17 mouse cellular contexts compared by ENCODE assay signal in genomic region chr4:119178331-119178730, GRCm38 (mm10). TPM values are rescaled to one million over a fixed set of nuclear protein-coding genes. Genes with fewer than 3 reads are reported as not detected.
DNase-seq lines count a peak whose midpoint lies in the region; ATAC-seq and TF ChIP-seq lines count a peak whose summit lies in the region.
"Had no signal": no experiment of that assay in that cellular context is flagged by ENCODE, and none has a peak within 500 bp of the region (broad histone marks: within the 10 kb centered on the region; RNA-seq: fewer than 3 reads in every experiment).

No protein-coding gene starts in this region.

- ATAC-seq in heart, embryonic 12.5 days (ENCODE audit: insufficient number of reproducible peaks, low FRiP score), result no peak
- ATAC-seq in lung, embryonic 14.5 days (ENCODE audit: insufficient read depth), result no peak
- no peak for ATAC-seq in hindbrain, embryonic 11.5 days (ENCODE audit: low FRiP score)
- ATAC-seq: midbrain, embryonic 16.5 days had no signal

- H3K27me3 ChIP-seq in heart, embryonic 12.5 days (replicated peaks), result no peaks in the 10 kb centered on the region
- no peaks in the 10 kb centered on the region for H3K27me3 ChIP-seq in lung, embryonic 14.5 days (ENCODE audit: insufficient read depth, low read length)
- no peaks in the 10 kb centered on the region for H3K27me3 ChIP-seq in hindbrain, embryonic 11.5 days (ENCODE audit: control insufficient read depth, insufficient read depth, low read length)
- H3K27me3 ChIP-seq: embryonic facial prominence, embryonic 12.5 days; lung, embryonic 15.5 days; neural tube, embryonic 12.5 days had no signal

- H3K4me3 ChIP-seq in heart, embryonic 12.5 days, result no peak overlapping the region
- H3K4me3 ChIP-seq in lung, embryonic 14.5 days (ENCODE audit: low read depth, low read length), result no peak overlapping the region
- no peak overlapping the region for H3K4me3 ChIP-seq in lung, adult 2 months (replicated peaks; ENCODE audit: extremely low read depth, low read depth, low read length)
- H3K4me3 ChIP-seq in hindbrain, embryonic 11.5 days (ENCODE audit: low read depth, low read length), result no peak overlapping the region
- no peak overlapping the region for H3K4me3 ChIP-seq in left cerebral cortex, adult 2 months
- H3K4me3 ChIP-seq: embryonic facial prominence, embryonic 12.5 days; forebrain, embryonic 10.5 days; lung, embryonic 15.5 days; neural tube, embryonic 12.5 days had no signal

- no peak overlapping the region for H3K27ac ChIP-seq in heart, embryonic 12.5 days (ENCODE audit: poor library complexity, severe bottlenecking)
- no peak overlapping the region; the same call in 1 of the 2 replicates for H3K27ac ChIP-seq in lung, embryonic 14.5 days (ENCODE audit: low read depth)
- H3K27ac ChIP-seq in hindbrain, embryonic 11.5 days (ENCODE audit: low read depth, low read length), result no peak overlapping the region
- no peak overlapping the region for H3K27ac ChIP-seq in left cerebral cortex, adult 2 months
- H3K27ac ChIP-seq: embryonic facial prominence, embryonic 12.5 days; forebrain, embryonic 10.5 days; lung, embryonic 15.5 days; neural tube, embryonic 12.5 days had no signal

- TF ChIP-seq CTCF in lung, embryonic 14.5 days (IDR thresholded peaks at IDR 0.05; ENCODE audit: low read depth), result no peak
- no peak for TF ChIP-seq CTCF in lung, adult 2 months (IDR thresholded peaks at IDR 0.05; ENCODE audit: insufficient read depth, low read length)
- TF ChIP-seq CTCF in left cerebral cortex, adult 2 months (IDR thresholded peaks at IDR 0.05), result no peak

- no peaks in the 10 kb centered on the region for H3K9me3 ChIP-seq in heart, embryonic 12.5 days (replicated peaks)
- no peaks in the 10 kb centered on the region for H3K9me3 ChIP-seq in lung, embryonic 14.5 days (ENCODE audit: low read depth, low read length)
- no peaks in the 10 kb centered on the region for H3K9me3 ChIP-seq in hindbrain, embryonic 11.5 days (ENCODE audit: control insufficient read depth, low read length)
- H3K9me3 ChIP-seq: embryonic facial prominence, embryonic 12.5 days; forebrain, embryonic 10.5 days; lung, embryonic 15.5 days; neural tube, embryonic 12.5 days had no signal

- no peak overlapping the region for H3K9ac ChIP-seq in heart, embryonic 12.5 days
- no peak overlapping the region for H3K9ac ChIP-seq in lung, embryonic 14.5 days
- no peak overlapping the region for H3K9ac ChIP-seq in hindbrain, embryonic 11.5 days (ENCODE audit: low read depth, low read length)
- H3K9ac ChIP-seq: embryonic facial prominence, embryonic 12.5 days; lung, embryonic 15.5 days; neural tube, embryonic 12.5 days had no signal

- peaks cover 15% of the 10 kb centered on the region for H3K4me1 ChIP-seq in heart, embryonic 12.5 days (replicated peaks)
- no peaks in the 10 kb centered on the region for H3K4me1 ChIP-seq in lung, embryonic 14.5 days (ENCODE audit: insufficient read depth)
- H3K4me1 ChIP-seq in lung, adult 2 months (ENCODE audit: control insufficient read depth, insufficient read depth, low read length), result no peaks in the 10 kb centered on the region
- no peaks in the 10 kb centered on the region for H3K4me1 ChIP-seq in hindbrain, embryonic 11.5 days (replicated peaks; ENCODE audit: control insufficient read depth, insufficient read depth, low read length)

- no peak for TF ChIP-seq POLR2A in lung, adult 2 months (IDR thresholded peaks at IDR 0.05; ENCODE audit: borderline replicate concordance, extremely low read depth, low read depth, low read length)

- 55% methylated on average over 18 of the region's 18 CpGs for WGBS in heart, embryonic 12.5 days
- 37% methylated on average over 18 of the region's 18 CpGs for WGBS in lung, embryonic 14.5 days
- 37% methylated on average over 18 of the region's 18 CpGs for WGBS in lung, adult 2 months
- WGBS in hindbrain, embryonic 11.5 days, result 74% methylated on average over 18 of the region's 18 CpGs

- no peaks in the 10 kb centered on the region for H3K36me3 ChIP-seq in heart, embryonic 12.5 days
- no peaks in the 10 kb centered on the region for H3K36me3 ChIP-seq in lung, embryonic 14.5 days (ENCODE audit: insufficient read depth)
- H3K36me3 ChIP-seq in hindbrain, embryonic 11.5 days (ENCODE audit: control insufficient read depth, insufficient read depth, low read length), result 0 out of 2 replicates have a peak, but pooled peaks cover 2% of the 10 kb centered on the region
- H3K36me3 ChIP-seq: embryonic facial prominence, embryonic 12.5 days; forebrain, embryonic 10.5 days; lung, embryonic 15.5 days; neural tube, embryonic 12.5 days had no signal

- peak; percentile 49 to 69 for DNase-seq in heart, adult 18-20 months
- peak; percentile 39 for DNase-seq in lung, embryonic 14.5 days
- DNase-seq in lung, adult 2 months, result no peak
- DNase-seq in heart, postnatal 14 days, result peak; percentile 21 to 33
- DNase-seq in lung, postnatal 4 days, result peak; percentile 35 to 36
- no peak for DNase-seq in hindbrain, embryonic 11.5 days (ENCODE audit: low spot score)
- DNase-seq in left cerebral cortex, adult 2 months (ENCODE audit: extremely low spot score in 1 of 2, low spot score in 2 of 2), result no peak
- DNase-seq: B cell, adult 2 months; cerebellum, postnatal 10 days had no signal

- no peak overlapping the region for H3K4me2 ChIP-seq in heart, embryonic 12.5 days
- no peak overlapping the region for H3K4me2 ChIP-seq in lung, embryonic 14.5 days
- H3K4me2 ChIP-seq in hindbrain, embryonic 11.5 days (replicated peaks; ENCODE audit: low read depth, low read length), result no peak overlapping the region
- H3K4me2 ChIP-seq: embryonic facial prominence, embryonic 12.5 days; lung, embryonic 15.5 days; neural tube, embryonic 12.5 days had no signal

- intact Hi-C loops in heart, postnatal 14 days (cut with DNase I), result loop anchor here (10.0 kb wide), 1 partner anchor 554 kb away; the partner anchor contains the start of genes Cfap57 and Ebna1bp2
- intact Hi-C loops in left cerebral cortex, adult 2 months (cut with DNase I), result loop anchor here (10.0 kb wide), 1 partner anchor 554 kb away; the partner anchor contains the start of genes Cfap57 and Ebna1bp2

RNA-seq across cellular contexts. Expression of gene Zfp691, which starts 4.3 kb away (rescaled TPM):
- total RNA-seq in heart, adult 18-20 months (2021), result 10 to 100 TPM; 20.0 to 23.4 TPM
- 8.3 and 11.5 TPM in 2 replicates for polyA plus RNA-seq in heart, embryonic 12.5 days (2016; fragmentation: Nextera tagmentation; extraction: Ambion mirVana)
- 6.8 and 7.7 TPM in 2 replicates for polyA plus RNA-seq in lung, embryonic 14.5 days (2014; fragmentation: Nextera tagmentation; extraction: Ambion mirVana)
- polyA plus RNA-seq in lung, adult 2 months (2012; rRNA removed), result 8.9 and 10.1 TPM in 2 replicates
- 10 to 100 TPM; 18.7 to 20.2 TPM for total RNA-seq in heart, postnatal 14 days (2021)
- polyA plus RNA-seq in hindbrain, embryonic 11.5 days (2014; fragmentation: Nextera tagmentation; extraction: Ambion mirVana), result 7.4 and 8.3 TPM in 2 replicates
- 1 to 10 TPM; 7.5 to 7.8 TPM for total RNA-seq in left cerebral cortex, adult 2 months (2021)

RNA-seq across cellular contexts. Expression of gene Ermap, which starts 11.5 kb away (rescaled TPM):
- not detected for total RNA-seq in heart, adult 18-20 months (2021)
- polyA plus RNA-seq in heart, embryonic 12.5 days (2016; fragmentation: Nextera tagmentation; extraction: Ambion mirVana), result 22.9 and 26.7 TPM in 2 replicates
- 0.57 and 0.79 TPM in 2 replicates for polyA plus RNA-seq in lung, embryonic 14.5 days (2014; fragmentation: Nextera tagmentation; extraction: Ambion mirVana)
- polyA plus RNA-seq in lung, adult 2 months (2012; rRNA removed), result 0.06 and 0.66 TPM in 2 replicates
- under 1 TPM; 0.05 to 0.24 TPM for total RNA-seq in heart, postnatal 14 days (2021)
- polyA plus RNA-seq in hindbrain, embryonic 11.5 days (2014; fragmentation: Nextera tagmentation; extraction: Ambion mirVana), result 9.9 and 11.1 TPM in 2 replicates
- under 1 TPM; 0.40 to 0.54 TPM for total RNA-seq in left cerebral cortex, adult 2 months (2021)

RNA-seq across cellular contexts. Expression of gene Svbp, which starts 16.8 kb away (rescaled TPM):
- 10 to 100 TPM; 15.4 to 19.6 TPM for total RNA-seq in heart, adult 18-20 months (2021)
- 127 TPM in 2 replicates for polyA plus RNA-seq in heart, embryonic 12.5 days (2016; fragmentation: Nextera tagmentation; extraction: Ambion mirVana)
- 134 TPM in 2 replicates for polyA plus RNA-seq in lung, embryonic 14.5 days (2014; fragmentation: Nextera tagmentation; extraction: Ambion mirVana)
- 18.1 and 24.0 TPM in 2 replicates for polyA plus RNA-seq in lung, adult 2 months (2012; rRNA removed)
- 10 to 100 TPM; 22.1 to 24.5 TPM for total RNA-seq in heart, postnatal 14 days (2021)
- polyA plus RNA-seq in hindbrain, embryonic 11.5 days (2014; fragmentation: Nextera tagmentation; extraction: Ambion mirVana), result 177 and 201 TPM in 2 replicates
- total RNA-seq in left cerebral cortex, adult 2 months (2021), result 10 to 100 TPM; 15.1 to 17.2 TPM

RNA-seq across cellular contexts. Expression of gene Tmem269, which starts 39.7 kb away (rescaled TPM):
- total RNA-seq in heart, adult 18-20 months (2021), result not detected
- polyA plus RNA-seq in heart, embryonic 12.5 days (2016; fragmentation: Nextera tagmentation; extraction: Ambion mirVana), result 0.19 TPM in 1 of 2 replicates, not detected in the other
- not detected in 2 replicates for polyA plus RNA-seq in lung, embryonic 14.5 days (2014; fragmentation: Nextera tagmentation; extraction: Ambion mirVana)
- polyA plus RNA-seq in lung, adult 2 months (2012; rRNA removed), result 0.25 and 0.28 TPM in 2 replicates
- total RNA-seq in heart, postnatal 14 days (2021), result not detected
- not detected in 2 replicates for polyA plus RNA-seq in hindbrain, embryonic 11.5 days (2014; fragmentation: Nextera tagmentation; extraction: Ambion mirVana)
- total RNA-seq in left cerebral cortex, adult 2 months (2021), result under 1 TPM; 0.44 to 0.57 TPM
- total RNA-seq: ES-E14 had no signal
- polyA plus RNA-seq: embryonic facial prominence, embryonic 12.5 days; forebrain, embryonic 10.5 days; limb, embryonic 11.5 days; lung, embryonic 15.5 days had no signal

RNA-seq across cellular contexts. Expression of gene AU022252, which starts 54.2 kb away (rescaled TPM):
- 10 to 100 TPM; 24.8 to 26.5 TPM for total RNA-seq in heart, adult 18-20 months (2021)
- 27.8 and 28.9 TPM in 2 replicates for polyA plus RNA-seq in heart, embryonic 12.5 days (2016; fragmentation: Nextera tagmentation; extraction: Ambion mirVana)
- 29.0 and 32.3 TPM in 2 replicates for polyA plus RNA-seq in lung, embryonic 14.5 days (2014; fragmentation: Nextera tagmentation; extraction: Ambion mirVana)
- polyA plus RNA-seq in lung, adult 2 months (2012; rRNA removed), result 3.4 and 6.5 TPM in 2 replicates
- 10 to 100 TPM; 21.1 to 23.4 TPM for total RNA-seq in heart, postnatal 14 days (2021)
- polyA plus RNA-seq in hindbrain, embryonic 11.5 days (2014; fragmentation: Nextera tagmentation; extraction: Ambion mirVana), result 31.1 and 37.0 TPM in 2 replicates
- 10 to 100 TPM; 28.5 to 30.4 TPM for total RNA-seq in left cerebral cortex, adult 2 months (2021)

Comparison
In these comparisons a context has a peak if more than half of its experiments do, and no peak if none do; other contexts are left out.
1. DNase-seq: peak in heart, adult 18-20 months (2 of 2), lung, embryonic 14.5 days (single experiment), heart, postnatal 14 days (2 of 2) and lung, postnatal 4 days (2 of 2); none in lung, adult 2 months (single experiment), hindbrain, embryonic 11.5 days (single experiment) and left cerebral cortex, adult 2 months (0 of 2).